Mouse (Mus musculus): ENCODE data around the gene Tmem141. TPM values are rescaled to one million over a fixed set of nuclear protein-coding genes. Genes with fewer than 3 reads are reported as not detected.

The Tmem141 gene
- polyA plus RNA-seq, 1 experiment from 2014 or later, result 12.6 TPM

DNA sequence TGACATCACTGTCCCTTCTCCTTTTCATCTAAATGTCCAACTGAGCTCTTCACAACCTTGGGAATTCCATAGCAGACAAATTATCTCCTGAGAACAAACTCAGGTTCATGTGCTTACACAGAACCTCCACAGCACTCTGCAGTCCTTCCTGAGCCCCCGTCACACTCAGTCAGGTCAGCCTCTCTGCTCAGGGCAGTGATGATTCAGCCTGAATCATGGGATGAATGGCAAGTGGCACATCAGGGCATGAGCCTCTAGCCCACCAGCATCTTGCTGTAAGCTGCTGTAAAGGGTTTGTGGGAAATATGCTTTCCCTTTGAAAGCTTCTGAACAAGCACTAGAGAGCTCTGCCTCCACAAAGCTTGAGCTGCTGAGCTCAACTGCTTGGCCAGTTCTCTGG, 23.1 kb downstream of the Tmem141 start:
- H3K9me3 ChIP-seq (ENCODE audit: control insufficient read depth, low read length), result no peaks in the 10 kb centered on the region
- no peak overlapping the region for H3K4me2 ChIP-seq (ENCODE audit: low read depth, low read length, severe bottlenecking)
- H3K9ac ChIP-seq (ENCODE audit: low read length), result no peak overlapping the region
- no peaks in the 10 kb centered on the region for H3K4me1 ChIP-seq (replicated peaks; ENCODE audit: control insufficient read depth, insufficient read depth, low read length)
- no peak overlapping the region for H3K4me3 ChIP-seq (ENCODE audit: low read depth, low read length)
- DNase-seq (ENCODE audit: low spot score) (no peak), ATAC-seq (replicated peaks; ENCODE audit: low FRiP score) (no peak)
- no peak overlapping the region for H3K27ac ChIP-seq (ENCODE audit: low read depth, low read length)
- H3K27me3 ChIP-seq (ENCODE audit: control insufficient read depth, insufficient read depth, low read length), result no peaks in the 10 kb centered on the region
- 88% methylated on average over 1 of the region's 1 CpGs for WGBS
- H3K36me3 ChIP-seq (ENCODE audit: control insufficient read depth, insufficient read depth, low read length), result peaks cover 13% of the 10 kb centered on the region

DNA sequence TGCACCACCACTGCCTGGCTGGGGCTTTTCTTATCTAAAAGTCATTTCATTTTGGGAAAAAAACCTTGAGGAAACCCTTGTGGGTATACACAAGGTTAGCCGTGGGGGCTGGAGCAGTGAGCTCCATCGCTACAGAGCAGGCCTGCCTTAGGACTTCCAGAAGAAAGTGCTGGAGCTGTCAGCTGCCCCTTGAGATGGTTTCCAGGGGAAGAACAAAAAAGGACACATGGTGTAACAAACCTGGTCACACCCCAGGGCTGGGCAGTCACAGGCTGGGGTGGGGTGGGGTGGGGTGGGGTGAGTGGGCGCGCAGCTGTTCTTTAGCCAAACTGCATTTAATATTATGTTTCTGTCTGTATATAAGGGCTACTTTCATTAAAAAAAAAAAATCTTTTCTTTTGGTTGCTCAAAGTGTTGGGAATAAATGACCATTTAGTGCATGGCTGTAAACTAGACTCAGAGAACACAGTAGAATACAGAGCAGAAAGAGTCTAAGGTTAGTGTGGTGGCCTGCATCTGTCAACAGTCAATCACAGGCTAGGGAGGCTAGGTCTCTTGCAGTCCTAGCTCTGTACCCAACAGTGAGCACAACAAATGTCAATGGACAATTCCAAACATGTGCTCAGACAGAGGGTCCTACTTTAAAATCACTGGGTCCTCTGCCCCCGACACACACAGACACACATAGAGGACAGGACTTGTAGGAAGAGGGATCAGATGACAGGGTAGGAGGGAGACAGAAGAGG, 24.9 kb downstream of the Tmem141 start:
- Histone ChIP-seq H3K27me3 (ENCODE audit: control insufficient read depth, insufficient read depth, low read length) (no peaks in the 10 kb centered on the region), H3K36me3 (ENCODE audit: control insufficient read depth, insufficient read depth, low read length) (peaks cover 21% of the 10 kb centered on the region), H3K4me3 (ENCODE audit: low read depth, low read length) (no peak overlapping the region), H3K9ac (ENCODE audit: low read length) (no peak overlapping the region), H3K4me1 (replicated peaks; ENCODE audit: control insufficient read depth, insufficient read depth, low read length) (no peaks in the 10 kb centered on the region), H3K4me2 (ENCODE audit: low read depth, low read length, severe bottlenecking) (no peak overlapping the region), H3K27ac (ENCODE audit: low read depth, low read length) (no peak overlapping the region), H3K9me3 (ENCODE audit: control insufficient read depth, low read length) (no peaks in the 10 kb centered on the region)
- no peak for DNase-seq (ENCODE audit: low spot score)
- WGBS, result 96% methylated on average over 5 of the region's 5 CpGs
- no peak for ATAC-seq (replicated peaks; ENCODE audit: low FRiP score)

DNA sequence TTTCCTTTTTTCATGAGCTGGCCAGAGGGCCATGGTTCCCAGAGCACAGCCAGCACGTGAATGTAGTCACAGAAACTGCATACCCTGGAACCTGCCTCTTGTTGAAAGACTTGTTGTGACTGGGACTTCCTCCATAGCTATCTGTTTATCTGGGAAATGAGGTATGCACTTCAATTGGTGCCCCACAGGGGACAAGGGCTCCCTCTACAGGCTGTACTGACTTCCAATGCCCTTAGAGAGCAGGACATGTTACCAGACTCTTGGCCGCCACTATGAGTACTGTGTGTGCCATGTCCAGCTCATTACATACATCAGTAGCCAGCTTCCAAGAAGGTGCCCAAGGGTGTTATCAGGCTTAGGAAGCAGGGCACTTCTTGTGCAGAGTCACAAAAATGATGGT, 29.9 kb downstream of the Tmem141 start:
- 83% methylated on average over 2 of the region's 2 CpGs for WGBS
- Histone ChIP-seq H3K36me3 (ENCODE audit: control insufficient read depth, insufficient read depth, low read length) (peaks cover 18% of the 10 kb centered on the region), H3K9me3 (ENCODE audit: control insufficient read depth, low read length) (no peaks in the 10 kb centered on the region), H3K4me1 (replicated peaks; ENCODE audit: control insufficient read depth, insufficient read depth, low read length) (no peaks in the 10 kb centered on the region), H3K27ac (ENCODE audit: low read depth, low read length) (no peak overlapping the region), H3K27me3 (ENCODE audit: control insufficient read depth, insufficient read depth, low read length) (no peaks in the 10 kb centered on the region), H3K4me2 (ENCODE audit: low read depth, low read length, severe bottlenecking) (no peak overlapping the region), H3K9ac (ENCODE audit: low read length) (no peak overlapping the region), H3K4me3 (ENCODE audit: low read depth, low read length) (no peak overlapping the region)
- no peak for DNase-seq (ENCODE audit: low spot score)
- no peak for ATAC-seq (replicated peaks; ENCODE audit: low FRiP score)

DNA sequence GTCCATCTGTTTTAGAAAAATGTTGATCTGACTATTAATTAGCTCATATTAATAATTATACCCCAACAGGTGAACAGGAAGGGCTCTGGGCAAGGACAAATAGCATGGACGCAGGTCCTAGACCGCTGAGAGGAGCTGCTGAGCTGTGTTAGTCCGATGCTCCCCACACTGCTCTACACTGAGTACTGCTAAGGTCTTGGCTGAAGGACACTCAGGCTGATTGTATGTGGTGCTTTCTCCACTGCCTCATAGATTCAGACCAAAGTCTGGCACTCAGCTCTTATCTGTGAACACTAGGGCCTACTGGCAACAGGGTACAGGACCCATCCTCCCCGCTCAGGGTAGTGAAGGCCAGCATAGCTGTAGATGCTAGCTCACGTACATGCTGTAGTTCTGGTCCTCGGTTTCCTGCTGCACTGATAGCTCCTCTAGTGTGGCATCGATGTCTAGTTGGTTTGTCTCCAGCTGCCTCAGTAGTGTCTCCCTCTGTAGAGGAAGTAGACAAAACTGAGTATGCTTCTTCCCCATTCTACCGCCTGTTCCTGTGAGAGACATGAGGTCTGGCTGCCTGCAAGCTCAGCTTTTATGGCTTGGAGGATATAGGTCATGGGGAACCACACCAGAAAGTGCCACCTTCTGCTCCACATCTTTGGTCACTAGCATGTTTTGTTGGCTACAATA, 33.4 kb downstream of the Tmem141 start:
- H3K9ac ChIP-seq (ENCODE audit: low read length), result no peak overlapping the region
- H3K27ac ChIP-seq (ENCODE audit: low read depth, low read length), result no peak overlapping the region
- DNase-seq (ENCODE audit: low spot score) (no peak), ATAC-seq (replicated peaks; ENCODE audit: low FRiP score) (no peak)
- no peaks in the 10 kb centered on the region for H3K4me1 ChIP-seq (replicated peaks; ENCODE audit: control insufficient read depth, insufficient read depth, low read length)
- H3K36me3 ChIP-seq (ENCODE audit: control insufficient read depth, insufficient read depth, low read length), result peaks cover 10% of the 10 kb centered on the region
- H3K4me3 ChIP-seq (ENCODE audit: low read depth, low read length), result no peak overlapping the region
- H3K27me3 ChIP-seq (ENCODE audit: control insufficient read depth, insufficient read depth, low read length), result no peaks in the 10 kb centered on the region
- WGBS, result 93% methylated on average over 8 of the region's 8 CpGs
- H3K4me2 ChIP-seq (ENCODE audit: low read depth, low read length, severe bottlenecking), result no peak overlapping the region
- H3K9me3 ChIP-seq (ENCODE audit: control insufficient read depth, low read length), result no peaks in the 10 kb centered on the region

DNA sequence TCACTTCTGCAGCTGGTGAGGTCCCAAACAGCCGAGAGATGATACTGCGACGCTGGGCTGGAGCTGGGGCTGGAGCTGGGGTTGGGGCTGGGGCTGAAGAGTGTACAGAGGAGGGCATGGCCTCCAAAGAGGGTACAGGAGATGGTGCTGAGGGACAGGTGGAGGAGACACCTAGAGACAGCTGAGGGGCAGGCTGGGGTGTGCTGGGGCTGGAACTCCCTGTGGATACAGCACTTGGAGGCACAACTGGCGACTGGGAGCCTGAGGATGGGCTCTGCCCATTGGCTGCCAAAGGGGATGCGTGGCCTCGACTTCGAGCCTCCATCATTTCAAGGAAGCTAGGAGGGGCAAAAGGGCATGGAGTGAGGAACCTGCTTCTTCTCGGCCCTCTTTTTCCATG, 34.5 kb downstream of the Tmem141 start:
- H3K36me3 ChIP-seq (ENCODE audit: control insufficient read depth, insufficient read depth, low read length), result peaks cover 4% of the 10 kb centered on the region
- no peak overlapping the region for H3K4me3 ChIP-seq (ENCODE audit: low read depth, low read length)
- ATAC-seq (replicated peaks; ENCODE audit: low FRiP score), result no peak
- WGBS, result 91% methylated on average over 8 of the region's 8 CpGs
- no peak overlapping the region for H3K9ac ChIP-seq (ENCODE audit: low read length)
- no peak overlapping the region for H3K4me2 ChIP-seq (ENCODE audit: low read depth, low read length, severe bottlenecking)
- DNase-seq (ENCODE audit: low spot score), result no peak
- H3K9me3 ChIP-seq (ENCODE audit: control insufficient read depth, low read length), result no peaks in the 10 kb centered on the region
- no peaks in the 10 kb centered on the region for H3K4me1 ChIP-seq (replicated peaks; ENCODE audit: control insufficient read depth, insufficient read depth, low read length)
- H3K27me3 ChIP-seq (ENCODE audit: control insufficient read depth, insufficient read depth, low read length), result no peaks in the 10 kb centered on the region
- H3K27ac ChIP-seq (ENCODE audit: low read depth, low read length), result no peak overlapping the region

DNA sequence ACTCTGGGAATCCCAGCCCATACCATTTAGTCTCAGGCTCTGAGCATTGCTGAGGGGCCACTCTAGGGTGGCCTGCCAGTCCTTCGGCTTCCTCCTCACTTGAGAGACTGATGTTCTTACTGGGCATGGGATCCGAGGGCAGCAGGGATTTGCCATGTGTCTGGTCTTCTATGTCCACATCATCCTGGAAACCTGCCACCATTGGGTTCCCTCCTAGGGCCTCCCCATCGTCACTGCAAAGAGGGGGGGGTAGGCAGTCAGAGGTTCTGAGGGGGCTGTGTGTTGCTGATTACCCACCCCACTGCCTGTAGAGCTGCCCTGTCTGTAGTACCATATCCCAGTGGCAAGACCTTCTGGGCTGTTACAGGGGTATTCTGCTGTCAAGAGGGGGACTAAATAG, 36.2 kb downstream of the Tmem141 start:
- 90% methylated on average over 3 of the region's 3 CpGs for WGBS
- no peak for ATAC-seq (replicated peaks; ENCODE audit: low FRiP score)

DNA sequence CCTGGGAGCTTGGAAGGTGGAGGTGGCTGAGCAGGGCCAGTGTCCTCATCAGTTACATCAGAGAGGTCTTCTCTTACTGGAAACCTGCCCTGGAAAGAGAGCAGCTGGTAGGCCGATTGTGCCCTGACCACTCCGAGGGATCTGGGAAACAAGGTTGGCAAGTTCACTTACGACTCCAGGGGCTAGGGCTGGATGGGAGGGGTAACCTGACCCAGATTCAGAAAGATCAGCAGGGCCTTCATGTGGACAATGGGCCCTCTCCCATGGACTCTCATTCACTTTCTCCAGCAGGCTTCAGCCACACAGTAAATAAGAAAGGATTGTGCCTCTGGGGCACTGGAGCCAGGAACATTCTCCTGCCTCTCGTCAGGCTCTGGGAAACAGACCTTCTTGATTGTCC, 36.9 kb downstream of the Tmem141 start:
- no peak overlapping the region for H3K9ac ChIP-seq (ENCODE audit: low read length)
- H3K27me3 ChIP-seq (ENCODE audit: control insufficient read depth, insufficient read depth, low read length), result peaks cover 16% of the 10 kb centered on the region
- peaks cover 4% of the 10 kb centered on the region; the same call in 1 of the 2 replicates for H3K4me1 ChIP-seq (replicated peaks; ENCODE audit: control insufficient read depth, insufficient read depth, low read length)
- H3K36me3 ChIP-seq (ENCODE audit: control insufficient read depth, insufficient read depth, low read length), result peaks cover 2% of the 10 kb centered on the region; the same call in 1 of the 2 replicates
- no peak overlapping the region for H3K4me2 ChIP-seq (ENCODE audit: low read depth, low read length, severe bottlenecking)
- H3K4me3 ChIP-seq (ENCODE audit: low read depth, low read length), result no peak overlapping the region
- no peak for DNase-seq (ENCODE audit: low spot score)
- 82% methylated on average over 4 of the region's 4 CpGs for WGBS
- H3K27ac ChIP-seq (ENCODE audit: low read depth, low read length), result no peak overlapping the region
- ATAC-seq (replicated peaks; ENCODE audit: low FRiP score), result no peak
- H3K9me3 ChIP-seq (ENCODE audit: control insufficient read depth, low read length), result no peaks in the 10 kb centered on the region

More for the DNA sequence above, 36.2 kb downstream of the Tmem141 start:
- Histone ChIP-seq H3K27ac (ENCODE audit: low read depth, low read length) (no peak overlapping the region), H3K9ac (ENCODE audit: low read length) (no peak overlapping the region), H3K9me3 (ENCODE audit: control insufficient read depth, low read length) (no peaks in the 10 kb centered on the region), H3K4me3 (ENCODE audit: low read depth, low read length) (no peak overlapping the region), H3K36me3 (ENCODE audit: control insufficient read depth, insufficient read depth, low read length) (peaks cover 2% of the 10 kb centered on the region; the same call in 1 of the 2 replicates), H3K27me3 (ENCODE audit: control insufficient read depth, insufficient read depth, low read length) (peaks cover 8% of the 10 kb centered on the region), H3K4me1 (replicated peaks; ENCODE audit: control insufficient read depth, insufficient read depth, low read length) (peaks cover 4% of the 10 kb centered on the region; the same call in 1 of the 2 replicates), H3K4me2 (ENCODE audit: low read depth, low read length, severe bottlenecking) (no peak overlapping the region)
- no peak for DNase-seq (ENCODE audit: low spot score)

DNA sequence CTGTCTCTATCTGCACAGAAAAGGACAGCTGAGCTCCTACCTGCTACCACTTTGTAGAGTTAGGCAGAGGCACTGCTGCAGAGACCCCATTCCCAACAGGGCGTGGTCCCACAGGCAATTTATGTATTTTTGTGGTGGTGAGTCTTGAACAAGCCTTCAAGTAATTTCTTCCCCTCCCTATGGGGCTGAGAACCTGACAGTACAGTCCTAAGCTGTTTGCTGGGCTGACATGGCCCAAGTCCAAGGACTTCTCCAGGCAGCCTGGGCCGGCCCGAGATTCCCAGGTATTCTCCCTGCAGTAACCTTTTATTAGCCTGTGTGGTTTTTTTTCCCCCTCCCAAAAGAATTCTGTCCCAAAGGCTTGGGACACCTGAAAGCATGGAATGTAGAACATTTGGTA, 37.7 kb downstream of the Tmem141 start:
- Histone ChIP-seq H3K9ac (ENCODE audit: low read length) (no peak overlapping the region), H3K4me2 (ENCODE audit: low read depth, low read length, severe bottlenecking) (no peak overlapping the region), H3K9me3 (ENCODE audit: control insufficient read depth, low read length) (no peaks in the 10 kb centered on the region), H3K36me3 (ENCODE audit: control insufficient read depth, insufficient read depth, low read length) (peaks cover 2% of the 10 kb centered on the region; the same call in 1 of the 2 replicates), H3K27me3 (ENCODE audit: control insufficient read depth, insufficient read depth, low read length) (peaks cover 23% of the 10 kb centered on the region), H3K27ac (ENCODE audit: low read depth, low read length) (no peak overlapping the region), H3K4me1 (replicated peaks; ENCODE audit: control insufficient read depth, insufficient read depth, low read length) (peaks cover 8% of the 10 kb centered on the region; the same call in 1 of the 2 replicates), H3K4me3 (ENCODE audit: low read depth, low read length) (no peak overlapping the region)
- ATAC-seq (replicated peaks; ENCODE audit: low FRiP score) (no peak), DNase-seq (ENCODE audit: low spot score) (no peak)
- 98% methylated on average over 3 of the region's 3 CpGs for WGBS

Measured in forebrain, embryonic 11.5 days (tissue).